Mouse (Mus musculus) spleen, postnatal 4 days (tissue): ENCODE measurements around the gene S100a3.

ENCODE experiments used
- DNase-seq, 2 experiments: peaks; one replicate each; pipeline ENCODE4 v3.0.0; 2022; ENCODE audit warnings: low spot score in 2 of 2

The S100a3 gene

DNA sequence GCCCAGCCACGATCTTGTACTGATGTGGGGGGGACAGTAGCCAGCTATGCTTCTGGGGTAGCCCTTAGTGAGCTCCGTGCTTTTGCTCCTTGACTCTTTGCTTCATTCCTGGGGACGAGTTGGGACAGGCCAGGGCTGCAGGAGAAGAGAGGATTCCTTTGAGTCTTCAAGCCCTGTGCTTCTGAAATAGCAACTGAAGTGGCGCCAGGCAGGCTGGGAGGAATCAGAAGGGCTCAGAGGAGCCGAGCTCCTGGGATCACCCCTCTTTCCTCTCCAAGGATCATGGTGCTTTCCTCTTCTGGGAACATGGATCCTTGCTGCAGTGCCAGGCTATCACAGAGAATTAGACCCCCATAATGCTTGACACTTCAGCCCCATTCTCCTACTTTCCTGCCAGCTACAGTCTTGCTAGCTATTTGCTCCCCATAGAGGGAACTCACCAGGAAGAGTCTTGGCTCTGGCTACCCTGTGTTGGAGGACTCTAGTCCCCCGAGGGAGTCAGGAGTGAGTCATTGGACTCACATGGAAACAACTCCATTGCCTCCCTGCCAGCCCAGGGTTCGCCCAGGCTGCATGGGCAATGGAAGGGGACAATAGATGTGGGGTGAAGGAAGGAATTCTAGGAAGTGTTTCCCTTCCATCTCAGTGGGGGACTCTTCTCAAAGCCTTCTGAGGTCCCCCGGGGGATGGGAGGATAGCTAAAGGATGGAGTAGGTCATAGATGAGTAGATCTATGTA is 40.2 kb downstream of the S100a3 start:
- DNase-seq: no peak

DNA sequence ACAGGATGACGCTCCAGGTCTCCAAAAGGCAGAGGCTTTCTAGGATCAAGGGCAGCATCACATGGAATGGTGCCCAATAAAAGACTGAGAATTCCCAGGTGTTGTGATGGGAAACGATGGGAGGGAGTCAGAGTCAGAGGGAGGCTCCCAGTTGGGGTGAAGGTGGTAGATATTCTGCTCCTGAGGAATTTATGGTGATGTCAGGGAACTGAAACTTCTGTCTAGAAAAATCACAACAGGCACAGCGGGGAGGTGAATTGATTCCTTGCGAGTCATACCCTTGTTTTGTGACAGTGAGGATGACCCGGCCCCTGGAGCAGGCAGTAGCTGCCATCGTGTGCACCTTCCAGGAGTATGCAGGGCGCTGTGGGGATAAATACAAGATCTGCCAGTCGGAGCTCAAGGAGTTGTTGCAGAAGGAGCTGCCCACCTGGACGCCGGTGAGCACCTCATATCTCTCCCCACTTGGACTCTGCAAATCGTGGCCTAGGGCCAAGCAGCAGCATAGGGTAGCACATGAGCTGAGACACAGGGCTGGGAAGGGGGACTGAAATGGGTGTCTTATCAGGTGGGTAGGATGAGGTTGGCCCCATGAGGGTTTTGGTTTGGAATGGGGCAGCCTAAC is 41.2 kb downstream of the S100a3 start, which contains the start of gene Gm42674:
TSS of gene Gm42674 (plus strand) at position 419 of the 625 bp plus-strand sequence.
- no peak for DNase-seq

DNA sequence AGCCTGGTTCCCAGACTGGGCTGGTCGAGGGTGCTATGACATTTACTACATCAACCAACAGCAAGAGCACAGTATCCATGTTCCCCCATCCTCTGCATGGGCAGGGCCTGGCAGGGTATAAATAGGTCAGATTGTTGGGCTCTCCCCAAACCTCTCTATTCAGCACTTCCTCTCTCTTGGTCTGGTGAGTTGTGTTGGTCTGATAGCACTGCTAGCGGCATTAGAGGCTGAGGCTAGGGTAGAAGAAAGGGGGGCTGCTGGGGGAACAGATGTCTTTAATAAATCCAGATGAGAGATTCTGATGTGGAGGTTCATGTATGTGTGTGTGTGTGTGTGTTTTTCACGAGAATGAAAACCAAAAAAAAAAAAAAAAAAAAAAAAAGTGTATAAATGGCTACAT is 43.2 kb downstream of the S100a3 start, which contains the start of gene S100a4:
TSS of gene S100a4 (plus strand) at position 149 of the 400 bp plus-strand sequence.
- DNase-seq: no peak

DNA sequence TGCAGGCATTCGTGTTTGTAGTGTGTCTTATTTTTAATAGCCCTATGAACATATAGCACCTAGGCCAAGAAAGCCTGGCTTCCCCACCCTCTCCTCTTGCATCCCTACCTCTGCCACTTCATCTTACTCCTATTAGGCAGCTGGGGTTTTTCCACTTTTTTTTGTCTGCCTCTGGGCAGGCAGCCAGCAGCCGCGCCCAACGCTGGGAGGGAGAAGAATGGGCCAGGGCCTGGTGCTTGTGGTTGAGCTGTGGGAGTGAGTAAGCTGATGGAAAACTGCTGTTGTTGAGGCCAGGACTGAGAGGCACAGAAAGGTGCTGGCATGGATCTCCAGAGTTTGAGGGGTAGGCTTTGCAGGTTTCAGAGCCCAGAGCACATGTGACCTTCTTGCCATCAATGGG is 44.0 kb downstream of the S100a3 start:
- peak in 1 of 2 experiments; percentile 51 for DNase-seq

DNA sequence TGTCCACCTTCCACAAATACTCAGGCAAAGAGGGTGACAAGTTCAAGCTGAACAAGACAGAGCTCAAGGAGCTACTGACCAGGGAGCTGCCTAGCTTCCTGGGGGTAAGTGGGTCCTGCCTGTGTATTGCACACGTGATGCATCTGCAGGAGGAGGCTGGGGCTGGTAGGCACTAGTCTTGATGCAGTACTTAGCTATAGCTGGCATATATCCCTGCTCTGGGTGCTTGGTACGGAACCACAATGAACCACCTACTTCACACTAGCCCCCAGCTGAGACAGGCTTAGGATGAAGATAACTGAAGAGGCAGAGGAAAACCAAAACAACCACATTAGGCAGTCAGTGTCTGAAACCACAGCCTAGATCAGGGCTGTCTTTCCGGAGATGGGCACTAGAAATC is 44.7 kb downstream of the S100a3 start:
- DNase-seq: no peak

DNA sequence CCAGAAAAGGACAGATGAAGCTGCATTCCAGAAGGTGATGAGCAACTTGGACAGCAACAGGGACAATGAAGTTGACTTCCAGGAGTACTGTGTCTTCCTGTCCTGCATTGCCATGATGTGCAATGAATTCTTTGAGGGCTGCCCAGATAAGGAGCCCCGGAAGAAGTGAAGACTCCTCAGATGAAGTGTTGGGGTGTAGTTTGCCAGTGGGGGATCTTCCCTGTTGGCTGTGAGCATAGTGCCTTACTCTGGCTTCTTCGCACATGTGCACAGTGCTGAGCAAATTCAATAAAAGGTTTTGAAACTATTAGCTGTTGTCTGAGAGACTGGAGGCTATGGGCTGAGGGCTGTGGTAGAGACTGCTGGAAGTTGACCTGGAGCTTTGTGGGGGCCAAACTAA is 45.4 kb downstream of the S100a3 start:
- no peak for DNase-seq

DNA sequence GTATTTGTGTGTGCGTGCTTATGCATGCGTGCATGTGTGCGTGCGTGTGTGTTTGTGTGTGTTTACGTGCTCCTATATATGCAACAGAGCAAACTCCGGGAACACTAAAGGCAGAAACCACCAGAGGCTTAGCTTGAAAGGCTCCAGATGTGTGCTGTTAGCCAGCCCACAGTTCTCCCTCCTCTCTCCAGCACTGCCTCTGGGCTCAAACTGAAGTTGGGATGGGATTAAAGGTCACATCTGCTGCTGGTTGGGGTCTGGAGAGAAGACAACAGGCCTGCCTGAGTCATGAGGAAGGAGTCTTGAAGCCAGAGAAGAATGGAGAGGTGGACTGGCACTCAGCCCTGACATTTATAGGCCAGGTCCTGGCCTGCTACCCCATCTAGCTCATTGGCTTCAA is 45.8 kb downstream of the S100a3 start:
- no peak for DNase-seq

DNA sequence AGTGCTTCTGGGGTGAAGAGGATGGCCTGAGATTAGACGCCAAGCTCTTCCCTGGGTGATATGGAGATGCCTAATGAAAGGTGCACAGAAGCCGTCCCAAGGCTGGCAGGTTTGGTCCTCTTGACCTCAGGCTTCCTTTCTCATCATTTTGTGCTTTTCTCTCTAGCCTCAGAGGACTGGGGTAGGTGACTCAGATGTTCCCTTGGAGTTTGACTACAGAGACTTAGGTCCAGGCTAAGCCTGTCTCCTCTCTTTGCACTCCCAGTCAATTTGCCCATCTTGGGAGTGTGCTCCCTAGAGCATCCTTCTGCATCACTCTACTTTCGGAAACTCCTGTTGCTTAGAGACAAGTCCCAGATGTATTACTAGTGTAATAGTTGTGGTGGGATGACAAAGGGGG is 47.0 kb downstream of the S100a3 start:
- DNase-seq: no peak

DNA sequence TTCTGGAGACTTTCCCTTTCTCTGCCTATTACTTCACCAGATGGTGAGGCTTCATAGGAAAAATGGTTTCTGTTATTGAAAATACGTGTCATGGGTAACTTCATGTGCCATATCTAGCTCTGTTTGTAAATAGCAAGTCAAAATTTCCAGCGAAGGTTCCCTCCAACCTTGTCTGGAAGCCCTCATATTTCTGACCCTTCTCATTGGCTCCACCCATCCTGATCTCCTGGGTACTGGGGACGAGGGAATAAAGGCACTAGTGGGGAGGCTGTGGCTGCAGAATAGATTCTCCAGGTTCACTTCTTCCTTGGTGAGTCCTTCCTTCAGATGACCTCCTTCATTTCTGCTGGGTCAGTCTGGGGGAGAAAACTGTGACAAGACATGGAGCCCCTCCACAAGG is 47.8 kb downstream of the S100a3 start, which contains the start of gene S100a5:
TSS of gene S100a5 (plus strand) at position 301 of the 400 bp plus-strand sequence.
- no peak for DNase-seq

DNA sequence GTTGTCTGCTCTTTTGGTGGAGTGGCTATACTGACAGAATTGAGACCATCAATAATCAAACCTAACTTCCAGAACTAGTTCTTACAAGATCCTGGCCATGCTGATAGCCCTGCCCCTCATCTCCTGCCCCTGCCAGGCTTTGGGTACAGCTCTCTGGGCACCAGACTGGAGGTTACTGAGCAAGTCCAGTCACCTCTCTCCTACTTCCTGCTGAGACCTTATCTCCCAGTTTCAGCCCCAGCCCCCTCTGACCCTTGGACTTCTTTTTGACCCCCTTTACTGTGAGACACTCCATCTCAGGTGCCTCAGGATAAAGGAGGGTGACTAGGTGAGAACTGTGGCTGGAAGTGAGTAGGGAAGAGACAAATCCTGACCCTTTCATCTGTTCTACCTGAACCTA is 48.7 kb downstream of the S100a3 start:
- DNase-seq: no peak

DNA sequence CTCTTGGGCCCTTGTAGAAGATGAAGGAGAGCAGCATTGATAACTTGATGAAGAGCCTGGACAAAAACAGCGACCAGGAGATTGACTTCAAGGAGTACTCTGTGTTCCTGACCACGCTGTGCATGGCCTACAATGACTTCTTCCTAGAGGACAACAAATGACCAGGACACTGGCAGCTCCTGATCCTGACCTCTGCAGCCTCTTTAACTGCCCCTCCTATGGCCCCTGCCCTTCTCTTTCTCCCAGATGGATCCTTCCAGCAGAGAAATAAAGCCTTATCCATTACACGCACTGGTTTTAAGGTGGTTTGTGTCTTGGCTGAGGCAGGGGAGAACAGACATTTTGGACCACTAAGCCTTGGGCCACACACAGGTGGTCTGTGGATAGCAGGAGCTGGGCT is 51.1 kb downstream of the S100a3 start:
- DNase-seq: no peak

DNA sequence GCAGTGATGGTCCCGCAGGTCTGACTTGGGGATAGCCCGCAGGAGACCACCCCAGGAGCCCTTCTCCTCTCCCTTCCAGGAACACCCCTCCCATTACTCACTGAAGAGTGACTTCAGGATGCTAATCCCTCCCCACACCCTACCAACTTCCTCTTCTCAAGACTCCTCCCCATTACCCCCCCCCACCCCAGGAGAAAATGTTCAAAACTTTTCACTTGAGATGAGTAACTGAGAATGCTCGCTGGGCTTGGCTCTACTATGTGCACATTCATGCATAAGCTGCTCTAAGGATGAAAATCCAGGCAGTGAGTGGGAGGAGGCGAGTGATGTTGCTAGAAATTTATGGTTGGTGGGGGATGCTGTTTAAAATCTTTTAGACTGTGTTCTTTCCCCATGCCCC is 51.7 kb downstream of the S100a3 start:
- DNase-seq: no peak

DNA sequence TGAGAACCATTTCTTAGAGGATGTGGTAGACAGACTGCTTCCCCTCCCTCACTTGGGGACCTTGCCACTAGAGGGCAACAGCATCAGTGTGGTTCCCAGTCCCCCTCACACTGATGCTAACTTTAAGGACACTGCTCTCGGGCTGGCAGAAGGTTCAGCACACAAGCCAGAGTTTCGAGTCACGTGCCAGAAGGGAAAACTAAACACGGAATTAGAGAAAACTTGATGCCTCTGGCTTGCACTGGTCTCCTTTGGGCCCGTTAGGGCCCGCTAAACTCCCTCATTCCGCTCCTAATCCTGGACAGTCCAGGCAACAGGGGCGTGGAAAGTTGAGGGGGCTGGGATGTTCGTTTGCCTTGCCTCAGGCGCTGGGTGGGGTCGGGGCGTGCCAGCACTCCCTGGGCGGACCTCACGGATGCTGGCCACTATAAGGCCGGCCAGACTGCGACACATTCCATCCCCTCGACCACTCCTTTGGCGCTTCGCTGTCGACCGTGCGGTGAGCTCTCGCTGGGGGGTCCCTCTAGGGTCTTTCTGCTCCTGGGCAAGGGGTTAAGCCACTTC is 52.4 kb downstream of the S100a3 start, which contains the start of gene S100a6:
TSS of gene S100a6 (plus strand) at position 155 of the 564 bp plus-strand sequence.
- DNase-seq: peak; percentile 76 to 82

DNA sequence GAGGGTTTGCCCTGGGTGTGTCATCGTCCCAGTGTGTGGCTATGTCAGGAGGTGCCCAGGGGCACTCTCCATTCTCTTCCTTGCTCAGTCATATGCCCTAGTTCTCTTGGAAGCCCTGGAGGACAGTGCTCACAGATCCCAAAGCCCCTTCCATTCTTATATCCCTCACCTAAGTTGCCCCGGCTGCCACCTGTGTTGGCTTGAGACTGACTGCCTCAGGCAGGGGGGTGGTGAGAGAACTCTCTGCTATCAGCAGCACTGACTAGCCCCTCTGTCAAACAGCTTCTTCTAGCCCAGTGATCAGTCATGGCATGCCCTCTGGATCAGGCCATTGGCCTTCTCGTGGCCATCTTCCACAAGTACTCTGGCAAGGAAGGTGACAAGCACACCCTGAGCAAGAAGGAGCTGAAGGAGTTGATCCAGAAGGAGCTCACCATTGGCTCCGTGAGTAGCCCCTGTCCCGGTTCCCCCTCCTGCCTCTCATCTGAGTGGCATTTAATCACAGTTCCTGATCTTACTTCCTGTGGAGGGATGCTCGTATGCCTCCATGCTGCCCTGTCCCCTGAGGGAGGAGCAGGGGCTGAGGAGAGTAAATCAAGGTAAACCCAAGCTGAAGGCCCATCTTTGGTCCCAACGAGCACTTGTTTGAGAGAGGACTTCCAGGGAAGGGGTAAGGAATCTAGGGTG is 53.2 kb downstream of the S100a3 start:
- DNase-seq: peak in 1 of 2 experiments; percentile 11

DNA sequence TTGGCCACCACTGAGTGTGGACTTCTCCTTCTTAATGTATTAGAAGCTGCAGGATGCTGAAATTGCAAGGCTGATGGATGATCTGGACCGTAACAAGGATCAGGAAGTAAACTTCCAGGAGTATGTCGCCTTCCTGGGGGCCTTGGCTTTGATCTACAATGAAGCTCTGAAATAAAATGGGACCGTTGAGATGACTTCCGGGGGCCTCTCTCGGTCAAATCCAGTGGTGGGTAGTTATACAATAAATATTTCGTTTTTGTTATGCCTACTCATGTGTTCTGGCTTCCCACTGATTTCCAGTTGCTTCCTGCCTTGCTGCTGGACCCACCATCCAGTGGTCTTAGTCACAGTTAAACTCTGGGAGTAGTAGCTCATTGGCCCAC is 53.8 kb downstream of the S100a3 start:
- no peak for DNase-seq

DNA sequence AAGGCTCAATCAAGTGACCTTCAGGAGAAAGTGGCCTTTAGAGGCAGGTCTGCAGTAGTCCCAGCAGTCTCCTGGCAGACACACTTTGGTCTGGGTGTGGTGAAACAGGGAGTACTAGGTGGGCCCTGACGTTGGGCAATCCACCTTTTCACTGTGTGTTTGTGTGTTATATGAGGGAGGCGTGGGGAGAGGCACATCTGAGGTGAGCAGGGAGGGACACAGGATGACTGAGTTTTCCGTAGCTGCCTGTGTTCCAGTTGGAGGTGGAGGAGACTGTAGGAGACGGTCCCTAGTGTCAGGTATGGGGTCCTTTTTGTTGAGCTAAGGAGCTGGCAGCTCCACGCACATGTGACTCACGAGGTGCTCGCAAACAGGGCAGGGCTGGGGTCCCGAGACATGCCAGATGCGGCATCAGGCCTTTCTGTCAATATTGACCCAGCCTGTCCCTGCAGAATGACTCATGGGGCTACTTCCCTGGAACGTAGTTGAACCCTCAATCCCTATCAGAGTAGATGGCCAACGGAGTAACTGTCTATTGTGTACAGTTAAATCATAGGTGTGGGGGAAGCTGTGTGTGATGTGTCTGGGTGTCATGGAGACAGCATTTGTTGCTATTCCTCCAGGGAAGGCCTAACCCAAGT is 54.4 kb downstream of the S100a3 start:
- peak in 1 of 2 experiments; percentile 10 for DNase-seq

DNA sequence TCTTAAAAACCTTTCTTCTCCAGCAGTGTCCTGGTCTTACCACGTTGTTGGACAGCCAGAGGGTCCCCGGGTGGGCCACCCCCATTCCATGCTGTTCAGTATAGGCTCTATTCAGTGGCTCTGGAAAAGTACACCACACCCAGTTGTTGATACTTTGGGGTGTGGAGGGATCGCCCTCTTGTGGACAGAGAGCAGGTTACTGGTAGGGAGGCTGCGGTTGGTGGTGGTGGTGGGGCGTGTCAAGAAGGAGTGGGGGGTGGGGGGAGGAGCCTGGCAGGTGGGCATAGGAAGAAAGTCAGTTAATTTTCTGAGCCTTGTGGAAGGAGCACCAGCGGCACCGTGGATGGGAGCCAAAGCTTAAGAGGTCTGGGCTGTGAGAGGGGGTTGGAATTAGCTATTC is 55.0 kb downstream of the S100a3 start:
- DNase-seq: peak; percentile 65 to 79

DNA sequence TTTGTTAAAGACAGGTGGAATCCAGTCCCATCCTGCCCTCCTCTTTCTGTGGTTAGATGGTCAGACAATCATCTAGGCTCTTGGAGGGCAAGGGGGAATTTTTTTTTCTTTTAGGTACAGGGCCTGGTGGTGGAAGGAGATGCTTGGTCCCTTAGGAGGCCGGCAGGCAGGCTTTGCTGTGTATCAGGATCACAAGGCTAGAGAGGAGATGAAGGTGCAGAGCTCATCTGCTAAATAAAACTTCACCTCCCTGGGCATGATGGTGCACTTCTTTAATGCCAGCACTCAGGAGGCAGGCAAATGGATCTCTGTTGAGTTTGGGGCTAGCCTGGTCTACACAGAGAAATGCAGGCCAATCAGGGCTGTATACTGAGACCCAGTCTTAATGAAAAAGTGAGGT is 55.5 kb downstream of the S100a3 start:
- DNase-seq: no peak

DNA sequence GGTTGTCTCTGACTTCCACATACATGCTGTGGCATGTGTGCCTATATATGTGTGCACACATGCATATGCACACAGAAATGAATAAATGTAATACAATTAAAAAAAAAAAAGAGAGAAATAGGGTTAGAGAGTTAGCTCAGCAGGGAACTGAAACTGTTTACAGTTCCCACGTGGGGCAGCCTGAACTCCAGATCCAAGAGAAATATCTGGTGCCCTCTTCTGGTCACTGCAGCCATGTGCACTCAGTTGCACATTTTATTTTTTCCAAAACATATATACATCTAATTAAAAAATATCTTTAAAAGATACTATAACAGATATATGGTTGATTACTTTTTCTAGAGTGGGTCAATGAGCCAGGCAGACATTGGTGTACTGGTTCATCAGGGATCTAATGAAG is 57.2 kb downstream of the S100a3 start:
- DNase-seq: no peak

DNA sequence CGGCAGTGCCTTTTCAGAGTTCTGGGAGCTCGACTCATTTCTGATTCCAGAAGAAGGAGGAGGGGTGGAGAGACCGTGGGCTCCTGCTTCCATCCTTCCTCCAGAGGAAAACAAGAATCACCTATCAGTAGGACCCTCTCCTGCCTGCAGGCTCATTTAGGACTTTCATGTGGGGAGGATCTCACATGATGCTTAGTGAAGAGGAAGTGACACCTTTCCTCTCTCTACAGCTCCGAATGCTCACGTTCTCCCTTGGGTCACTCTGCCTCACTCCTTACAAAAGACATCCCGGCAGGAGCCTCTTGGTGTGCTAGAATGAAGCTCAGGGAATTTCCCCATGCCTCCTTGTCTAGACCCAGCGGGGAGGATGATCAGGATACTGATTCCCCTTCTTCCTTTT is 61.2 kb downstream of the S100a3 start:
- DNase-seq: no peak

DNA sequence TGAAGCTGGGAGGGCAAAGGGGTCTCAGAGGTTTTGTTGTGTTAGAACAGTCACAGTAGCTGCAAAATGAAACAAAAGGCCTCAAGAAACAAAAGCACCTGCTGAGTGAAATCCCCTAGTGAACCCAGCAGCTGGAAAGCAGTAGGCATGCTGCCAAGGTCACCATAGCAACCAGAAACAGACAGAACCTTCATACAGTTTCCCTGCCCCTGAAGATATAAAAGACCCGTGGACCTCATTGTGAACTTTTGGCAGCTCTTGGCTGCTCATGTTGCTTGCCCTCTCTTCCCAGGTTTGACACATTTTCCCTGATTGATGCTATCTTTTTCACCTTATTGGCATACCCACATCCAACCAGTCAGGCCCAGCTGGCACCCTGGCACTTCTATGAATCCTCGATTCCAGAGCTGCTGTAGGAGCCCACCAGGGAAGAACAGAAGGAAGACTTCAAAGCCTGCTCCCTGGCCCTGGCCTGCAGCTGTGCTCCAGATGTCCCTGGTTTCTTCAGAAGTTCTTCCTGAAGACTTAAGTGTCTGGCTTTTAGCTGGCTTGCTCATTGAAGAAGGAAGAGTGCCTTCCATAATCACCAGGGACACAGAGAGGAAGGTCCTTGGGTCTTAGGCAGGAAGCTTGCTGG is 63.2 kb downstream of the S100a3 start:
- no peak for DNase-seq
